Mouse (Mus musculus) testis, postnatal 10 days (tissue): ENCODE data around the gene Satb2.

Experiments
- DNase-seq: peaks from one replicate; pipeline ENCODE4 v3.0.0; 2021; ENCODE audit warnings: low spot score

Satb2 gene

GRCm38 (mm10) chr1:56928731-56929130, 49.7 kb downstream of the Satb2 start:
- DNase-seq = no peak

- DNase-seq = no peak
Observed at GRCm38 (mm10) chr1:56920472-56920871, 58.0 kb downstream of the Satb2 start.

- no peak for DNase-seq
Observed at GRCm38 (mm10) chr1:56914279-56914678, 64.2 kb downstream of the Satb2 start.

- no peak for DNase-seq
Observed at GRCm38 (mm10) chr1:56900706-56901287, 77.7 kb downstream of the Satb2 start.

DNA sequence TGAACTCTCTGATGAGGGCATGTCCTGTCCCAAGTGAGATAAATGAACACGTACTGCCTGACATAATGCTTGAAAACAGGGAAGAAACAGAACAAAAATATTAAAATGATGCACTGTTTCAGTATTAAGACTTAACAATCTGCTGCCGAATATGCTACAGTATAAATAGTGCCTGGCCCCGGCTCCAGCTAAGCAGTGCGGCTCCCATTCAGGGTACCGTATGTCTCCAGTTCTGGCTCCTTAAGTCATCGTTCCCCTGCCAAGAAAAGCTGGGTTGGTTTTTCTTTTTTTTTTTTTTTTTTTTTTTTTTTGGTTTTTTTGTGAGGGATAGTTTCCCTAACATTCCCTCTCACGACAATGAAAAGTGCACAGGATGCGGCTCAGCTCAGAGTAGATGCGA, 78.3 kb downstream of the Satb2 start:
- no peak for DNase-seq

DNA sequence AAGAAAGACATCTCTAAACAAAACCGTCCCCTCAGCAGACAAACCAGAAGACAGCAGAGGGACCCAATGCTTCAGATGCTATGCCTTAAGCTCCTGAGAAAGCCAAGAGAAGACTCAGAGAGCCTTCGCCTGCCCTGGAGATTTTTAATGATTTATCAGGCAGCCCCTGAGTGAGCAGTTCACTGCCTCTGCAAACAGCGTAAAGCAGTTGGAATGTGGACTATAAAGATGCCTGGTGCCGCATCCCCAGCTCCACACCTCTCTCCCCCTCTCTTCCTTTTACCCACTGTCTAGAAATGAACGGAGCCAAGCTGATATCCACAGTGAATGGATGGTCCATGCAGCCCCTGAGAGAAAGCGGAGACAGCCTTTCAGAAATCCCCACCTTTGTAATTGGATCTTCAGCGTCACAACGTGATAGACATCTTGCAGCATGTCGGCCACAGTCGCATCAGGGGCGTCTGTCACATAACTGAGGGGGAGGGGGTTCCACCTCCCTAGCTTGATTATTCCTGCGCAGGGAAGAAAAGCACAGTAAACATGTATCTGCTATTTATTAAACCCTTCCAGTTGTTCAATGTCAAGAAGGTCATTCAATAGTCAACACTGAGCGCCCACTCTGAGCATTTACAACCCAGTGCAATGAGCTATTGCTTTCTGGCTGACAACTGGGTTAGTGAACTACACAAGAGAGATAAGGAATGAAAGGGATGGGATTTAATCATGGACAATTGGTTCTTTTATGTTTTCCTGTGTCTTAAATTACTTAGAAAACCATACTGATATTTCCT, 79.6 kb downstream of the Satb2 start:
- DNase-seq = no peak

DNA sequence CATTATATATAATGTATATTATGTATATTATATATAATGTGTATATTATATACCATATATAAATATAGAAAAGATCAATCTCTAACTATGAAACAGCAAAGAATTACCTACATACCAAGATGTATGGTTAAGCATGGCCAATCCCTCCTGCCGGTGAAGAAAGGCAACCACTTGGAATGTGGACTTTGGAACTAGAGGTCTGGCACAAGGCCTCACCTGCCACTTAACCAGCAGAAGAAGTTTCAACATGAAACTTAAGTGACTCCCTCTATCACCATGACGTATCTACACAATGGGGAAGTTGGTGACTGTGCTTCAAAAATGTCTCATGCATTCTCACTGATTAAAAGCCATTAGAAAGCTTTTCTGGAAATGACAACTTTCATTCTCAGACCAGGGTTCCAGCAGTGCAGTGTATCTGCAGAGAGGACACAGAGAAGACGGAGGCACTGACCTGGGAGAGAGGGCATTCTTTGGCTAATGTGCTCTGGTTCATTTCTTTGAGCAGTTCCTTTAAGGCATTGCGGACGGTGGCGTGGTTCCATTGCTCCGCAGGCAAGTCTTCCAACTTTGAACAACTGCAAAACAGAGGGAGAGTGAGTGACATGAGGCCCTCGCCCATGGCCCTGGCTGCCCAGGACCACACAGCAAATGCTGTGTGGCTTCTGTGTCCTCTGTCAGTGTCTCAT, 80.8 kb downstream of the Satb2 start:
- no peak for DNase-seq

GRCm38 (mm10) chr1:56896670-56897069, 81.8 kb downstream of the Satb2 start:
- no peak for DNase-seq

- DNase-seq = no peak
Observed at GRCm38 (mm10) chr1:56892766-56893165, 85.7 kb downstream of the Satb2 start.

DNA sequence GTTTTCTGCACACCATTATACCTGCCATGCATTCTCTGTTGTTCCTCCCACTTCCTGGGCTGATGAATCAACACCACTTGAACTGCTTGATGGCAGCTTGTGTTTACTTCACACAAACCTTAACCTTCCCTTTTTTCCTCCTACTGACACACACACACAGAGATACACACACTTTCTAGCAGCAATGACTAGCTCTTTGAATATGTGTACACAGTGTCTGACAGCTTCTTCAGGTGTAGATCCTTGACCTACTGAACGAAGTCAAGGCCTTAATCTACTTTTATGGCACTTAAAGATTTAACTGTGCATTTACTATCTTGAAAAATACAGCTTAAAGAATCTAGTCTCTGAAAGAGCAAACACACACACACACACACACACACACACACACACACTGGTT, 89.5 kb downstream of the Satb2 start:
- no peak for DNase-seq

DNA sequence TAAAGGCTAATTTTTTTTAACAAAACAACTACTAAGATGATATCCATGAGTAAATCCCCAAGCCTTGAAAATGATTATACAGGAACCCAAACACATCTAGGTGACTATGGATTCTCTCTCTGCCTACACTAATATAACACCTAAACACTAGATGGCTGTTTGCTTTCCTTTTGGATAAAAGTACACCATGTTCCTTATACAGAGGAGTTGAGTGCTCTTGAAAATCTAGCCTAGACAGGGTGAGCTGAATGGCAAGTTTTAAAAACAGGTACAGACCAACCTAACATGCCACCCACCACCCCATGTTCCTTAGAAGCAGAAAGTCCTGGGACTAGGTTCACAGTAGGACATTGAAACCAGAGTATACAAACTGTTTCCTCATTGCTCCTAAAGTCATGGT, 90.9 kb downstream of the Satb2 start:
- no peak for DNase-seq

DNA sequence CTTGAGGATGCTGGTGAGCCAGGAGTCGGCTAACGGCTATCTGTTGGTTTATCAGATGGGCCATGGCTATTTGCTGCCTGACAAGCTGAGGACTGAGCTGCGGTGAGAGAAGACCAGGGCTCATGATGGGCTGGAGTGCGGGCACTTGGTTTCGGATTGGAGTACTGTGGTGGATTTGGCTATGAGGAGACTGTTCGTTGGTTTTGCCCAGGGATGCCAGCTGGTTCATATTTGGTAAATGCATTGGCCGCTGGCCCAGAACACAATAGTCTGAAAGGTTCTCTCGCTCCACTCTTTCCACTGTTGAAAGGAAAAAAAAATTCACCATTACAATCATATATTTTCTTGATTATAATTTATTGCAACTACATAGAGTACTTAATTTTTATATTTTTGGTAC, 107.0 kb downstream of the Satb2 start:
- DNase-seq = no peak

DNA sequence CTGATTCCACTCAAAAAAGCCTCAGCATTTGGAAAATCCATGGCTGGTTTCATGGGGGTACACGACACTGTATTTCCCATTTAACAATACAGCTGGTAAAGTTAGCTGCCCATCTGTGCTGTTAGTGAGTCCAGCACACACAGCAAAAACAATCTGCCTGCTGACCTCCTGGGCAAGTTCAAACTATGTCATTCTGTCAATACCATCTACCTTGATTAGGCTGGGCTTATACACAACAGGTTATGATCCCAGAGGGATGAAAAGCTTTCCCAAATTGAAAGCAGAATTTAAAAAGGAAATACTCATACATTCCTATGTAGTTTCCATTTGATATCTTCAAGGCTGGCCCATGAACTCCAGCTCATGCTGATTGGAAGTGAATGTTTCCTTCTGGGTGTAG, 113.2 kb downstream of the Satb2 start:
- DNase-seq = no peak

- no peak for DNase-seq
Observed at GRCm38 (mm10) chr1:56862799-56863198, 115.7 kb downstream of the Satb2 start.

DNA sequence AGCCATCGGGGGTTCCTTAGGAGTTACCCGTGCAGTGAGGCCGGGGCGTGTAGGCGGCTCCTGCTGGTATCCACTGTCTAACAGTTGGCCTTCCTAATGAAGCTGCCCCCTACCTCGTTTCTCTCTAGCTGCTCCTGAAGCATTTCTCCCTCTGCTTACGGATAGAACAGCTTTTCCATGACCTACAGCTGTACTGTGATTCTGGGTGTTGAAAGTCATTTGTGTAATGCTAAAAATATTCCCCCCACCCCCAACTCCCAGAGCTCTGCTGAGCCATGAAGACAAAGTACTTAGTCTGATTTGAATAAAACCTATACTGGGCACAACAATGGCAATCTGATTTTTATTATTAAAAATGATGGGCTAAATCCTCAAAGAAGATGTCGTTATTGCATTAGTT, 121.2 kb downstream of the Satb2 start:
- no peak for DNase-seq

DNA sequence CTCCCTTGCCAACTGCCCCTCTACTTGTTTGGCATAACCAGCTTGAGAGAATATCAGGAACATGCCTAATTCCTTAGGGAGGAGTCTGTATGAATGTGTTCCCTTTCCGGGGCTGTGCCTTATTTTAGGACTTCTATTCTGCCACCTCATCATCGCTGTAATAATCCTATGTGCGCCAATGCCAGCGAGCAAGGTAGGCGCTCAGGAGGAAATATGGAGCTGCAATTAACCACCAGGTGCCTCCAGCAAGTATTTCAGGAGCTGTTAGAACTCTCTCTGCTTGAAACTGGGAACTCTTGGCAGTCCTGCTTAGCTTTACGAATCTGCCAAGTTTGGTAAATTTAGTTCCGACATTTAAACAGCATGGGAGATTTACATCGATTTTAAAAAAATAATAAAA, 128.0 kb downstream of the Satb2 start:
- DNase-seq = no peak

GRCm38 (mm10) chr1:56846358-56846757, 132.1 kb downstream of the Satb2 start:
- no peak for DNase-seq

- no peak for DNase-seq
Observed at GRCm38 (mm10) chr1:56845523-56846118, 132.8 kb downstream of the Satb2 start.

DNA sequence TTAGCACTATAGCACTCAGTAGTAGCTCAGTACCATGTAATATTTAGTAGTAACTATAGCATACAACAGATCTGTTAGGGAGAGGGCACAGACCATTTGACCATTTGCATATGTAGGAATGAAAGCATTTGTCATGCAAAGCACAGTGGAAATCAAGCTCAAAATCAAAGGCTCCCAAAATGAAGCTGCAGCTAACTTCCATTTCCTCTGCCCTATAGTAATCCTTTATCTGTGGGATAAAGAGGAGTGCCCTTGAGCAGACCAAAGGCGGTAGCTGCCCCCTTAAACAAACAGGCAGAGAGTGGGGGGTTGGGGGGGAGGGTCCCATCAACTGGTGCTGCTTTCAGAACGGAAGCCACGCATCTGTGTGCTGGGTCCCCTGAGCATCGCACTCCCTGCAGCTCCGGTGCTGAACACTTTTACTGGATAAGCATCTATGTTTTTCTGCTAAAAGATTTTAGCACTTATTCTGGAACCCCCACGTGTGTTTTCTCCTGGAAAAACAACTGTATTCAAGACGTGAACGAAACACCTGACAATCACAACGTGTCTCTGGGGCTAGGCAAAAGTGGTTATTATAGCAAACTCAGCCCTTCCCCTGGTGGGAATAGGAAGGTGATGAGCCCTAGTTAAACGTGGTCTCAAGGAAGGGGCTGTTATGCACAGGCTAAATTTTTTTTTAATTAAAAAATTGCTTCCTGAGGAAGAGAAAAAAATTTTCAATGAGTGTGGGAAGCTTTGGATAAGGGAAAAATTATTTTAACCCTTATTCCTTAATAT, 133.7 kb downstream of the Satb2 start:
- no peak for DNase-seq

- DNase-seq = no peak
Observed at GRCm38 (mm10) chr1:56838901-56839300, 139.5 kb downstream of the Satb2 start.

DNA sequence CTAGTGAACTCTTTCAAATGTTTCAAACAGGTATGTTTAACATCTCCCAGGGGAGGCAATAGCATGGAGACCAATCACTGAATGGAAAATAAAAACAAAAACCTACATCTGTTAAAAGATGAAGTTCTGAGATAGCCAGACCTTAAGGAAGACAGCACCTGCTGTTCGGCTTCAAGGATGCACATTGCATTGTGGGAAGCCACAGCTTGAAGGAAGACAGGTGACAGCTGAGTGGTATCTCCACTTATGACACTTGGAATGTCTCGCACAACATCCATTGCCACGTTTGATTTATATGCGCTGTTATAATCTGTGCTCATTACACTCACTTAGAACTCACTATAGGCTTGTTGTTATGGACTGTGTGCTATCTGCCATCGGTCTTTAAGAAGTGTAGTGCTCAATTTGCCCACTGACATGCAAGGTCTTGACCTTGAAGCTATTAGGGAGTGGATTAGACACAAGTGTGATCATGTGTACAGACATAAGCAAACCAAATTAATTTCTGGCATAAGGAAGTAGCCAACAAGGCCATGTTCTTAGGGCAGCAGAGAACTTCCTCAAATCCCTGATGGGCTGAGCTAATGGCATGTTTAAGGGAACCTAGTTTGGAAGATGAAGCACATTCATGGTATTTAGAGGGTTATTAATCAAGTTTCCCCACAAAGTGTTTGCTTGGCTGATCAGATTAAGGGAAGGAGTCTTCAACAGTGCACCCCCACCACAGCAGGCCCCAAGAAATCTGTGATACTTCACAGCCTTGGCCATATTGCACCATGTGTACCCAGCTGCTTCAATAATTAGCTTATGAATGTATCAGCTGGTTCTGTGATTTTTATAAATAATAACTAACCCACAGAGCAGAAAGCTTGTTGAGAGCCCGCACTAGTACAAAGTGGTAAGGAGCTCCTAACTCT, 144.2 kb downstream of the Satb2 start:
- DNase-seq = no peak
